Mouse (Mus musculus) heart, embryonic 16.5 days (tissue): ENCODE data around the gene Rita1. TPM values are rescaled to one million over a fixed set of nuclear protein-coding genes. Genes with fewer than 3 reads are reported as not detected.

Source experiments
- ATAC-seq: fragments of 200-750 bp; cut with Nextera tagmentation; replicated peaks from 2 replicates; pipeline ENCODE4 v1.8.0; 2017; ENCODE audit warnings: moderate number of reproducible peaks; ENCODE audit not compliant: insufficient read depth, low FRiP score; ENCODE audit errors: extremely low read depth
- H3K27ac ChIP-seq: fragments of 300-500 bp; sonication (generic); 2 replicates; pipeline ENCODE4 v1.5.1; 2014; ENCODE audit warnings: mild to moderate bottlenecking, low read length, control low read depth, moderate library complexity
- H3K27me3 ChIP-seq: fragments of 300-500 bp; sonication (generic); 2 replicates; pipeline ENCODE4 v1.6.1; 2014; ENCODE audit warnings: low read length, mixed read lengths; ENCODE audit not compliant: control insufficient read depth, insufficient read depth
- H3K36me3 ChIP-seq: fragments of 300-500 bp; sonication (generic); 2 replicates; pipeline ENCODE4 v1.6.1; 2014; ENCODE audit not compliant: control insufficient read depth, insufficient read depth
- H3K4me1 ChIP-seq: fragments of 300-500 bp; sonication (generic); 2 replicates; pipeline ENCODE4 v1.6.1; 2014; ENCODE audit warnings: low read length, mixed read lengths; ENCODE audit not compliant: control insufficient read depth, insufficient read depth
- H3K4me2 ChIP-seq: fragments of 300-500 bp; sonication (generic); 2 replicates; pipeline ENCODE4 v1.6.1; 2014; ENCODE audit warnings: low read depth, mild to moderate bottlenecking, control low read depth, low read length
- H3K4me3 ChIP-seq: fragments of 300-500 bp; sonication (generic); 2 replicates; pipeline ENCODE4 v1.5.1; 2014; ENCODE audit warnings: mild to moderate bottlenecking, control low read depth, low read length
- H3K9ac ChIP-seq: fragments of 300-500 bp; sonication (generic); 2 replicates; pipeline ENCODE4 v1.6.1; 2014; ENCODE audit warnings: low read length, control low read depth
- H3K9me3 ChIP-seq: fragments of 300-500 bp; sonication (generic); replicated peaks from 2 replicates; pipeline ENCODE4 v1.6.1; 2016; ENCODE audit warnings: low read length; ENCODE audit not compliant: control insufficient read depth
- WGBS: fragments of 180-500 bp; shearing (Covaris S2); extraction: QIAGEN DNeasy Blood & Tissue Kit; methylation state at CpG from one replicate; pipeline ENCODE4 v1.1.7; 2014; 5-methylcytosine and 5-hydroxymethylcytosine counted together
- polyA plus RNA-seq: library from polyadenylated mRNA; unstranded; fragments of >200 nt; fragmentation: Nextera tagmentation; extraction: Ambion mirVana; gene quantifications from 2 replicates; pipeline ENCODE4 v1.2.1, GENCODE M21; 2015

The Rita1 gene
- polyA plus RNA-seq, 1 experiment from 2014 or later, result 13.2 TPM

- H3K9me3 ChIP-seq, result no peaks in the 10 kb centered on the region
- H3K27ac ChIP-seq, result no peak overlapping the region
- no peak overlapping the region for H3K4me2 ChIP-seq
- no peak for ATAC-seq
- H3K27me3 ChIP-seq, result no peaks in the 10 kb centered on the region
- peaks cover 13% of the 10 kb centered on the region for H3K4me1 ChIP-seq
- H3K36me3 ChIP-seq, result 0 out of 2 replicates have a peak, but pooled peaks cover 3% of the 10 kb centered on the region
- H3K4me3 ChIP-seq, result no peak overlapping the region
- WGBS, result 78% methylated on average over 8 of the region's 8 CpGs
- no peak overlapping the region for H3K9ac ChIP-seq
Observed at GRCm38 (mm10) chr5:120558041-120558440, 54.3 kb downstream of the Rita1 start.

GRCm38 (mm10) chr5:120555871-120556270 is 56.5 kb downstream of the Rita1 start:
- H3K4me2 ChIP-seq, result no peak overlapping the region
- ATAC-seq, result no peak
- H3K36me3 ChIP-seq, result 0 out of 2 replicates have a peak, but pooled peaks cover 3% of the 10 kb centered on the region
- H3K9me3 ChIP-seq, result no peaks in the 10 kb centered on the region
- H3K4me1 ChIP-seq, result peaks cover 4% of the 10 kb centered on the region; the same call in 1 of the 2 replicates
- no peak overlapping the region for H3K9ac ChIP-seq
- WGBS, result 86% methylated on average over 24 of the region's 24 CpGs
- H3K27ac ChIP-seq, result no peak overlapping the region
- H3K27me3 ChIP-seq, result no peaks in the 10 kb centered on the region
- no peak overlapping the region for H3K4me3 ChIP-seq

GRCm38 (mm10) chr5:120550673-120551072 is 61.7 kb downstream of the Rita1 start:
- H3K9me3 ChIP-seq, result no peaks in the 10 kb centered on the region
- 96% methylated on average over 5 of the region's 5 CpGs for WGBS
- H3K36me3 ChIP-seq, result peaks cover 7% of the 10 kb centered on the region; the same call in 1 of the 2 replicates
- no peak overlapping the region for H3K4me2 ChIP-seq
- H3K9ac ChIP-seq, result no peak overlapping the region
- H3K4me3 ChIP-seq, result no peak overlapping the region
- no peak for ATAC-seq
- no peaks in the 10 kb centered on the region for H3K4me1 ChIP-seq
- no peaks in the 10 kb centered on the region for H3K27me3 ChIP-seq
- no peak overlapping the region for H3K27ac ChIP-seq

- no peak overlapping the region for H3K27ac ChIP-seq
- no peaks in the 10 kb centered on the region for H3K4me1 ChIP-seq
- WGBS, result 72% methylated on average over 5 of the region's 5 CpGs
- peaks cover 7% of the 10 kb centered on the region; the same call in 1 of the 2 replicates for H3K36me3 ChIP-seq
- no peak overlapping the region for H3K4me3 ChIP-seq
- no peaks in the 10 kb centered on the region for H3K27me3 ChIP-seq
- no peaks in the 10 kb centered on the region for H3K9me3 ChIP-seq
- H3K4me2 ChIP-seq, result no peak overlapping the region
- H3K9ac ChIP-seq, result no peak overlapping the region
- no peak for ATAC-seq
Observed at GRCm38 (mm10) chr5:120550137-120550536, 62.3 kb downstream of the Rita1 start.

GRCm38 (mm10) chr5:120548236-120548850 is 64.0 kb downstream of the Rita1 start:
- Histone ChIP-seq H3K27me3 (no peaks in the 10 kb centered on the region), H3K4me2 (no peak overlapping the region), H3K4me1 (no peaks in the 10 kb centered on the region), H3K9me3 (no peaks in the 10 kb centered on the region), H3K9ac (no peak overlapping the region), H3K4me3 (no peak overlapping the region), H3K36me3 (peaks cover 7% of the 10 kb centered on the region; the same call in 1 of the 2 replicates), H3K27ac (no peak overlapping the region)
- WGBS, result 67% methylated on average over 11 of the region's 11 CpGs
- ATAC-seq, result no peak

Other genes starting within 250 kb of the Rita1 start
- not detected in 2 replicates for gene Lhx5, start 180.9 kb downstream of the Rita1 start, polyA plus RNA-seq
- gene Sdsl, start 139.8 kb downstream of the Rita1 start, polyA plus RNA-seq, result 18.1 TPM in 2 replicates
- gene Sds, start 136.1 kb downstream of the Rita1 start, polyA plus RNA-seq, result 0.56 TPM in 1 of 2 replicates, not detected in the other
- gene Plbd2, start 109.0 kb downstream of the Rita1 start, polyA plus RNA-seq, result 43.3 and 44.1 TPM in 2 replicates
- 3.5 and 4.3 TPM in 2 replicates for gene Slc8b1, start 101.4 kb downstream of the Rita1 start, polyA plus RNA-seq
- gene Tpcn1, start 23.9 kb downstream of the Rita1 start, polyA plus RNA-seq, result 14.5 TPM in 2 replicates
- 0.36 and 0.42 TPM in 2 replicates for gene Iqcd, start 23.6 kb downstream of the Rita1 start, polyA plus RNA-seq
- gene Ddx54, start 150 bp upstream of the Rita1 start, polyA plus RNA-seq, result 30.2 and 35.0 TPM in 2 replicates
- gene Cfap73, start 21.6 kb upstream of the Rita1 start, polyA plus RNA-seq, result 0.49 TPM in 1 of 2 replicates, not detected in the other
- 0.70 and 0.74 TPM in 2 replicates for gene Rasal1, start 36.2 kb upstream of the Rita1 start, polyA plus RNA-seq
- 6.7 and 11.2 TPM in 2 replicates for gene Dtx1, start 99.3 kb upstream of the Rita1 start, polyA plus RNA-seq
- 0.22 and 0.46 TPM in 2 replicates for gene Oas2, start 137.3 kb upstream of the Rita1 start, polyA plus RNA-seq
- 0.59 and 0.80 TPM in 2 replicates for gene Oas3, start 165.1 kb upstream of the Rita1 start, polyA plus RNA-seq
- not detected in 2 replicates for gene Oas1e, start 182.9 kb upstream of the Rita1 start, polyA plus RNA-seq
- 0.60 and 0.77 TPM in 2 replicates for gene Oas1c, start 199.9 kb upstream of the Rita1 start, polyA plus RNA-seq
- 0.12 TPM in 1 of 2 replicates, not detected in the other for gene Oas1f, start 234.8 kb upstream of the Rita1 start, polyA plus RNA-seq
- not detected in 2 replicates for gene Oas1h, start 248.8 kb upstream of the Rita1 start, polyA plus RNA-seq